Mouse (Mus musculus) erythroblast, embryonic 14.5 days (primary cell): ENCODE data around the gene Supt6.

Experiments
- GATA1 ChIP-seq: IDR thresholded peaks from 2 replicates; pipeline ENCODE4 v1.6.1; 2012; ENCODE audit warnings: low read length, inconsistent platforms, mixed read lengths
- TAL1 ChIP-seq: IDR thresholded peaks from 3 replicates; pipeline ENCODE4 v1.6.1; 2012; ENCODE audit warnings: low read length, inconsistent platforms, mixed read lengths

GRCm38 (mm10) chr11:78209886-78210285, 35.9 kb downstream of the Supt6 start:
- TF ChIP-seq GATA1 (no peak), TAL1 (no peak)
